Mouse (Mus musculus): ENCODE results near the gene Asap3. TPM values are rescaled to one million over a fixed set of nuclear protein-coding genes. Genes with fewer than 3 reads are reported as not detected.

Asap3 gene
- polyA plus RNA-seq, 2 experiments = 0.66 to 1.1 TPM

DNA sequence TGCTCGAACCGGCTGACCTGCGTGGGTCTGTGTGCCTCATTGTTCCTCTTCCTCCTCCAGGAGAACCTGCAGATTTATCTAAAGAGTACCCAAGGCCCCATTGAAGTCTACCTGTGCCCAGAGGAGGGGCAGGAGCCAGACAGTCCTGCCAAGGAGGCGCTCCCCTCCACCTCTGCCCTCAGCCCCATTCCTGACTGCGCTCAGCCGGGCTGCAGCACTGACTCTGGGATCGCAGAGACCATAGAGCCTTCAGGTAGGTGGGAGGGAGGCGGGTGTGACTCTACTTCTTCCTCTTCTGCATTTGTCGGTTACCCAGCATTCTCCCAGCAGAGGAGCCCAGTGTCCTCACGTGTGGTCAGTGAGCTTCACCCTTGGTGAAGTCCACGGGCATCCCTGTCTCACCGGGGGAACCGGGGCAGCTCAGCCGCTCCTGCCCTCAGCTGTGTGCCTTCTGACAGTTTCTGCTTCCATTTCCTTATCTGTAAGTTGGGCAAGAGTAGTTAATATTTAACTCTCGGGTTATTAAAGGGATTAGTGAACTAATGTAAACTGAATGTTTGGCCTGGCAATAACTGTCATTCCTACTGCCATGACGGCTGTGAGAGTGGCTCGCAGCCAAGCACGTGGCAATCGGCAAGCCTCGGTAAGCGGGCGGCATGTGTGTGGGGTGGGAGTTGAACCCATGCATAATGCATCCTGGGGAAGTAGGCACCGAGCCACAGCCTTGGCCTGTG is 19.3 kb upstream of the Asap3 start:
- peaks cover 37 to 47% of the 10 kb centered on the region in 2 experiments for H3K4me1 ChIP-seq (replicated peaks; ENCODE audit: control insufficient read depth in 2 of 2, insufficient read depth in 2 of 2, low read length in 1 of 2)
- no peak for TF ChIP-seq EP300 (IDR thresholded peaks at IDR 0.05; ENCODE audit: low read depth)
- TF ChIP-seq CTCF (IDR thresholded peaks at IDR 0.05; ENCODE audit: low read depth) = no peak
- H3K36me3 ChIP-seq (replicated peaks; ENCODE audit: control insufficient read depth, insufficient read depth, low read depth) = peaks cover 98% of the 10 kb centered on the region

GRCm38 (mm10) chr4:136188973-136189737 is 17.0 kb upstream of the Asap3 start:
- H3K4me2 ChIP-seq (ENCODE audit: low read depth) = peak overlapping the region; percentile 72
- no peaks in the 10 kb centered on the region for H3K9me3 ChIP-seq (ENCODE audit: control insufficient read depth, low read length)
- H3K27ac ChIP-seq = peak overlapping the region; percentile 95
- 70% methylated on average over 6 of the region's 6 CpGs for WGBS (ENCODE audit: insufficient replicate concordance)
- peak overlapping the region in 1 of 2 experiments; percentile 37; a peak in 2 of 4 replicates for H3K4me3 ChIP-seq (ENCODE audit: insufficient read depth in 1 of 2, low read depth in 2 of 2, low read length in 2 of 2)
- peaks cover 98% of the 10 kb centered on the region for H3K36me3 ChIP-seq (replicated peaks; ENCODE audit: control insufficient read depth, insufficient read depth, low read depth)
- peak overlapping the region; percentile 78 for H3K9ac ChIP-seq (replicated peaks)
- H3K27me3 ChIP-seq (ENCODE audit: control insufficient read depth, insufficient read depth, low read length) = no peaks in the 10 kb centered on the region
- ATAC-seq (ENCODE audit: insufficient read depth) = peak; percentile 56; the same call in 1 of the 2 replicates
- DNase-seq (ENCODE audit: low read depth in 3 of 3, low spot score in 3 of 3) = no peak
- TF ChIP-seq CTCF (IDR thresholded peaks at IDR 0.05; ENCODE audit: low read depth) (peak; percentile 74), EP300 (IDR thresholded peaks at IDR 0.05; ENCODE audit: low read depth) (no peak)
- H3K4me1 ChIP-seq (replicated peaks; ENCODE audit: control insufficient read depth in 2 of 2, insufficient read depth in 2 of 2, low read length in 1 of 2) = peaks cover 40 to 47% of the 10 kb centered on the region in 2 experiments

More for the DNA sequence above, 19.3 kb upstream of the Asap3 start:
- Histone ChIP-seq H3K4me3 (ENCODE audit: insufficient read depth in 1 of 2, low read depth in 2 of 2, low read length in 2 of 2) (no peak overlapping the region), H3K9ac (replicated peaks) (no peak overlapping the region), H3K27ac (peak overlapping the region; percentile 95), H3K27me3 (ENCODE audit: control insufficient read depth, insufficient read depth, low read length) (no peaks in the 10 kb centered on the region), H3K4me2 (ENCODE audit: low read depth) (peak overlapping the region; percentile 17; the same call in 1 of the 2 replicates), H3K9me3 (ENCODE audit: control insufficient read depth, low read length) (no peaks in the 10 kb centered on the region)
- 76% methylated on average over 23 of the region's 23 CpGs for WGBS (ENCODE audit: insufficient replicate concordance)
- DNase-seq (ENCODE audit: low read depth in 3 of 3, low spot score in 3 of 3) (no peak), ATAC-seq (ENCODE audit: insufficient read depth) (no peak)

DNA sequence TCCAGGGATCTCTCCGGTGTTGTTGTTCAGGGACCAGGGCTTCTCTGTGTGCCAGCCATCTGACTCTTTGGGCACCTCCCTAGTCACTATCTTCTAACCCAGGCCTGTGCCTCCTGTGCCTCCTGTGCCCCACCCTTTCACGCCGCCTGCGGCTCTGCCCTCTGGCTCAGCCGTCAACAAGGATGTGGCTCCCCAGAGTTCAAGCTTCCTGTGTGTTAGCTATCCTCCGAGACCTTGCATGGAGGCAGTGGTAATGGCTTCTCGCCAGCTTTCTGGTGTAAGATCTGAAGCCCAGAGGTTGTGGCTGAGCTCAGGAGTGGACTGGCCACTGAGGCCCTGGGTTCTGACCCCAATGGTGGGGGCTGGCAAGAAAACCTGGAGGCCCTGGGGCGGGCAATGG is 16.3 kb upstream of the Asap3 start:
- peak; percentile 87 to 93 (median 88) for DNase-seq (ENCODE audit: low read depth in 3 of 3, low spot score in 3 of 3)
- Histone ChIP-seq H3K9me3 (ENCODE audit: control insufficient read depth, low read length) (no peaks in the 10 kb centered on the region), H3K27me3 (ENCODE audit: control insufficient read depth, insufficient read depth, low read length) (no peaks in the 10 kb centered on the region), H3K27ac (peak overlapping the region; percentile 95), H3K4me1 (replicated peaks; ENCODE audit: control insufficient read depth in 2 of 2, insufficient read depth in 2 of 2, low read length in 1 of 2) (peaks cover 36 to 47% of the 10 kb centered on the region in 2 experiments), H3K36me3 (replicated peaks; ENCODE audit: control insufficient read depth, insufficient read depth, low read depth) (peaks cover 98% of the 10 kb centered on the region), H3K4me2 (ENCODE audit: low read depth) (peak overlapping the region; percentile 72), H3K9ac (replicated peaks) (peak overlapping the region; percentile 78), H3K4me3 (ENCODE audit: insufficient read depth in 1 of 2, low read depth in 2 of 2, low read length in 2 of 2) (peak overlapping the region in 1 of 2 experiments; percentile 37; a peak in 3 of 4 replicates)
- peak; percentile 97 for ATAC-seq (ENCODE audit: insufficient read depth)
- TF ChIP-seq EP300 (IDR thresholded peaks at IDR 0.05; ENCODE audit: low read depth) = peak; percentile 84
- TF ChIP-seq CTCF (IDR thresholded peaks at IDR 0.05; ENCODE audit: low read depth) = no peak
- WGBS (ENCODE audit: insufficient replicate concordance) = 24% methylated on average over 8 of the region's 8 CpGs

GRCm38 (mm10) chr4:136193571-136193970 is 12.6 kb upstream of the Asap3 start:
- no peak overlapping the region for H3K4me3 ChIP-seq (ENCODE audit: insufficient read depth in 1 of 2, low read depth in 2 of 2, low read length in 2 of 2)
- no peak overlapping the region; the same call in 1 of the 2 replicates for H3K27ac ChIP-seq
- H3K4me2 ChIP-seq (ENCODE audit: low read depth) = no peak overlapping the region
- DNase-seq (ENCODE audit: low read depth in 3 of 3, low spot score in 3 of 3) (no peak), ATAC-seq (ENCODE audit: insufficient read depth) (no peak)
- H3K27me3 ChIP-seq (ENCODE audit: control insufficient read depth, insufficient read depth, low read length) = no peaks in the 10 kb centered on the region
- H3K36me3 ChIP-seq (replicated peaks; ENCODE audit: control insufficient read depth, insufficient read depth, low read depth) = peaks cover 74% of the 10 kb centered on the region
- H3K9ac ChIP-seq (replicated peaks) = no peak overlapping the region
- WGBS (ENCODE audit: insufficient replicate concordance) = 81% methylated on average over 3 of the region's 3 CpGs
- peaks cover 27% of the 10 kb centered on the region in 2 experiments for H3K4me1 ChIP-seq (replicated peaks; ENCODE audit: control insufficient read depth in 2 of 2, insufficient read depth in 2 of 2, low read length in 1 of 2)
- no peaks in the 10 kb centered on the region for H3K9me3 ChIP-seq (ENCODE audit: control insufficient read depth, low read length)
- TF ChIP-seq EP300 (IDR thresholded peaks at IDR 0.05; ENCODE audit: low read depth) (no peak), CTCF (IDR thresholded peaks at IDR 0.05; ENCODE audit: low read depth) (no peak)

DNA sequence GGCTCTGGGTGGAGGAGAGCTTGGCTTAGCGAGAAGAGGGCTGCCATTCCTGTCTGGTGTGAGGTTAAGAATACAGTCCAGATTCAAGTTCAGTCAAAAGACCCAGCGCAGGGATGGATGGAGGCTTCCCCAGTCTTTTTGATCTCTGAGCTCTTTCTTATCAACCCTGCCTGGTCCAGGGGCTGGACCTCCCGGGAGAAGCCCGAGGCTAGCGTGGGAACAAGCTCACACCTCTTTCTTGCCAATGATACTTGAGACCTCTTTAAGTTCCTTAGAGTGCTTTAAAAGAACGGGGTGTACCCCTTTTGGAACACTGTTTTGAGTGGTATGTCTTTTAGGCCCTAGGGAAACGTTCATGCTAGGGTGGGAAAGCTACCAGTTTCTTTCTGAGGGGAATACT is 11.1 kb upstream of the Asap3 start:
- TF ChIP-seq EP300 (IDR thresholded peaks at IDR 0.05; ENCODE audit: low read depth) (no peak), CTCF (IDR thresholded peaks at IDR 0.05; ENCODE audit: low read depth) (no peak)
- DNase-seq (ENCODE audit: low read depth in 3 of 3, low spot score in 3 of 3) = no peak
- peaks cover 62% of the 10 kb centered on the region for H3K36me3 ChIP-seq (replicated peaks; ENCODE audit: control insufficient read depth, insufficient read depth, low read depth)
- WGBS (ENCODE audit: insufficient replicate concordance) = 66% methylated on average over 7 of the region's 7 CpGs
- no peak overlapping the region for H3K4me3 ChIP-seq (ENCODE audit: insufficient read depth in 1 of 2, low read depth in 2 of 2, low read length in 2 of 2)
- H3K4me1 ChIP-seq (replicated peaks; ENCODE audit: control insufficient read depth in 2 of 2, insufficient read depth in 2 of 2, low read length in 1 of 2) = peaks cover 18% of the 10 kb centered on the region in 2 experiments
- no peak overlapping the region for H3K4me2 ChIP-seq (ENCODE audit: low read depth)
- no peak overlapping the region for H3K9ac ChIP-seq (replicated peaks)
- H3K9me3 ChIP-seq (ENCODE audit: control insufficient read depth, low read length) = no peaks in the 10 kb centered on the region
- H3K27ac ChIP-seq = no peak overlapping the region; the same call in 1 of the 2 replicates
- no peak for ATAC-seq (ENCODE audit: insufficient read depth)
- no peaks in the 10 kb centered on the region for H3K27me3 ChIP-seq (ENCODE audit: control insufficient read depth, insufficient read depth, low read length)

Measured in liver, embryonic 14.5 days (tissue).